Mouse (Mus musculus) mammary gland, adult 2 months (tissue): Measurements from ENCODE around the gene Sema4g. TPM values are rescaled to one million over a fixed set of nuclear protein-coding genes. Genes with fewer than 3 reads are reported as not detected.

ENCODE experiments used
- polyA plus RNA-seq: library from polyadenylated mRNA; depleted of rRNA; stranded (reverse); fragments of >200 nt; gene quantifications from 2 replicates; pipeline ENCODE4 v1.2.3, GENCODE M21; 2012; ENCODE audit warnings: low replicate concordance; rRNA removed

Sema4g gene
- 6.9 and 7.6 TPM in 2 replicates for polyA plus RNA-seq

DNA sequence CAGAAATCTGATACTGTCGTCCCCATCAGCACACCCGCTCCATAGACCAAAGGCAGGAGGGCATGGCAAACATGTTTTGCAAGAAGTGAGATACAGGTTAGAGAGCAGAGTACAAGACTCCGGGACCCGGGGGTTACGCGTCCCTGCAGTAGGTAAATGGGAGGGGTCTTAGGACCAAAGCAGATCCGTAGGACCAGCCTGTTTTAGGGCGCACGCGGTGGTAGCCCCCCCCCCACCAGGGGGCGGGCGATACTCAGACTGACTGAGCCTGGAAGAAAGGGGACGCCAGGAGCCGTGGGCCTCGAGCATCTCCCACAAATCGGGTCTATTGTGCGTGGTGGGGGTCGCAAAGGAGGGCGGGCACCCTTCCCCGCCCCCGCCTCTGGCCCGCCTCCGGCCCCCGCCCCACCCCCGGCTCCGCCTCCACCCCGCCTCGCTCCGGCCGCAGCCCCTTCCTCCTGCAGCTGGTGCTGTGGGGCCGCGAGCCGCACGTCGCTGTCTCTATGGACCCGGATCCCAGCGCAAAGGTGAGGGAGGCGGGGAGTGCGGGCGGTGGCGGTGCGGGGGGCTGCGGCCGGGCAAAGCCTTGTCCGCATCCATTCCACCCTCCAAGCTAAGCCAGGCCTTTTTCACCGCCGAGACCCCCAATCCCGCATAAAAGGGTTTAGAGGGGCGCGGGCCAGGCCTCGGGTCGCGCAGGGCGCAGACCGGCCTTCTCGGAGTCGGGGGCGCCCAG, at the start of gene Sema4g:
Gene Sema4g, plus strand, starts transcription at position 271 of the 736 bp plus-strand sequence.

DNA sequence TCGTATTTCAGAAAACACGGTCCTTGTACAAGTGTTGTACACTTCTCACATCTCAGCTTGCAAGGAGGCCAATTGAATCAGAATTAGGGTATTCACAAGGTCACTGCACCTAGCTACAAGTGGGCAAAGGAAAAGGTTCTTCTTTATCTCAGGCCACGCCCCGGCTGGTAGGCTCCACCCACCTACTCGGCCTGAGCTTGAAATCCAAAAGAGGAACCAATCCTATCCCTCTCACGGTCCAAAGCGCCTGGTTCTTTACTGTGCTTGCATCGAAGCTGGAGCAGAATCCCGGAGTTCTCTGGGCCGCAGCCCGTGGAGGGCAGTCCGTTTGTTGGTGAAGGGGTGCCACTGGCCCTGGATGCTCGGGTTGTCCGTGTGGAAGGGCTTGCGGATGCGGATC, 16.5 kb downstream of the Sema4g start, which contains the start of gene Twnk:
Gene Twnk, plus strand, starts transcription at position 220 of the 400 bp plus-strand sequence.

DNA sequence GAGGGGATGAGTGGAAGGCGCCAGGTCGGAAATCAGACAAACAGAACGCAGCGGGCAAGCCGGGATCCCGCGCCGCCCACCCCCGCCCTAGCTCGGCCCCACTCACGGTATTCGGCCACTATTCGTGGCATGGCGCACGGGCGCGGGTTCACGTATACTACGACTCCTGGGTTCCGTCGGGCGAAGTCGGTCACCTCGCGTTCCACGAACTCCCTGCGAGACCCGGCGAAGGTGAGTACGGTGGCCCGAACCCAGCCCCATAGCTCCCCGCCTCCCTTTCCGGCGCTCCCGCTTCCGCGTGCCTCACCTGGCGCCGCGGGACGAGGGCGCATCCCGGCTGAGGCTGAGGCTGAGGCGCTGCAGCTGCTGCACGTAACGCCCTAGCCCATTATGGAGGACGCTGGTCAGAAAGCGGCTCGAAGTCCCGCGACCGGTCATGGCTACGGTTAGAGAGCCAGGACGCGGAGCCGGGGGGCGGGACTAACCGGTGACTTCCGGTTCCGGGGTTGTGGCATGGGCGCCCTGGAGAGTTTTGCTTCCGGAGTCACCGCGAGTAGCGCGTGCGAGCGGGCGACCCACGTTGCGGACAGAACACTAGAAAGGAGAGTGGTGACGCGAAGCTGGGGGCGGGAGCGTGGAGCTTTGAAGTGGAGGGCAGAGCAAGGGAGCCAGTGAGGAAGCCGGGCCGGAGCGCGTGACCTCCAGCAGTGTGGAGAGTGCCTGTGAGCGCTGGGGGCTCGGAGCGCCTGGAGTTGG, 17.2 kb downstream of the Sema4g start, which contains the start of gene Mrpl43:
Gene Mrpl43, minus strand, starts transcription at position 486 of the 756 bp plus-strand sequence.

DNA sequence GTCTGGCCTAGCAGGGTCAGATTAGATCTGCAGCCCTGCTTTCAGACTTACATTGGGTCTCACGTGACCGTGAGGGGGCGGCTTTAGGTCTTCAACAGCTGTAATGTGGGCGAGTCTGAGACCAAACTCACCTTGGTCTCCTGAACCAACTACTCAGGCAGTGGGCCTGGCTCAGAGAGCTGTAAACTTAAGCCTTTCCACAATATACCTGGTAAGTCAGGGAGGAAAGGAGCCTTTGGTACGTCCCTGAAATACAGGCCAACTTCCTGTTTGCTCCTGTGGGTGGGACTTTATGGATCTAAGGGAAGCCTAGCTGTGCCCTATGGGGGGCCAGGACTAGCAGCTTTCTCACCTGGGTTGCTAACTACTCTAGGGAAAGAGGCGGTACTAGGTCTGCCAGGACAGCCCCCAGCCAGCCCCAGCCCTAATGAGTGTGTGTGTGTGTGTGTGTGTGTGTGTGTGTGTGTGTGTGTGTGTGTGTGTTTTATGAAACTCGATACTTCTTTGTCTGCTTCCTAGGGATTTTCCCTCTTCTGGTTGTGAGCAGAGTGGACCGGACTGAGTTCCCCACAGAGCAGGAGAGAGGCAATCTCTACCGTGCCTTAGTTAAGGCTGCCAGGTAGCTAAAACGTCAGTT, 25.6 kb downstream of the Sema4g start, which contains the start of gene Lzts2:
Gene Lzts2, plus strand, starts transcription at position 80 of the 637 bp plus-strand sequence.

DNA sequence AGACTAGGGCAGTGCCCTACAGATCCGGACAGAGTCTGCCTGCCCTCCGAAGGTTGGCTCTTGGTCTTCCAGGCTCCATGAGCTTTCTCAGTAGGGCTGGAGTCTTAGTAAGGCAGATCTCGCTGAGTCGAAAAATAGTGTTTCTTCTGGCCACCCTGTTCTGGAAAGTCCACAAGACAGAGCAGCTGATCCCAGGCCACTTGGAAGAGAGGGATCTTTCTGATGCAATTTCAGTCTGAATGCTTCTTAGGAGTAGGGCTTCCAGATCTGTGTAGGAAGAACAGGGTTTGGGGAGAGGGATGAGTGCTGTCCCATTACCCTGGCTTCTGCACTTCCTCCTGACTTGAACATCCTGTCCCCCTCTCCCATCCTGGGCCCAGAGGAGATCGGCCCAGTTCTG, 56.8 kb downstream of the Sema4g start, which contains the start of gene Pdzd7:
Gene Pdzd7, minus strand, starts transcription at position 67 of the 400 bp plus-strand sequence.

DNA sequence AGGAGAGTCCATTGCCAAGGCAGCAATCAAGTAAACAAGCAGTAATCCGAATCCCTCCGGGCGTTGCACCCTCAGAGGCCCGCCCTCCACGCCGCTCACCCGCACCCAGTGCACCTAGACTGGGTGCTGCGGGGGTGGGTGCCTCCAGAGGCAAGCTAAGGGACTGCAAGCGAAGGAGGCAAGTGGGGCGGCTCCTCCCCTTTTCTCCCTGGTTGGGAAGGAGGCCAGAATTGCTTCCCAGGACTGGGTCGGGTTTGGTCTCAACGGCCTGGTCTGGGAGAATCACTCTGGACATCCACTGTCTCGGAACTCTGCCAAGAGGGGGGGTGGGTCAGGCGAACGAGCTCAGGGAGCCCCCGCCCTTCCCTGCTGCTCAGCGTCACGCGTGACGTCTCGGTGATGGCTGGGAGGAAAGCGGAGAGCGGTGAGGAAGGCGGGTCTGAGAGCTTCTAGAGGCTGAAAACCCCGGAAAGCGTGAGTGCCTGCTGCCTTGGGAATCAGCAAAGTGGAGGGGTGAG, 58.6 kb downstream of the Sema4g start, which contains the start of gene Sfxn3:
Gene Sfxn3, plus strand, starts transcription at position 87 of the 518 bp plus-strand sequence.

Other genes starting within 250 kb of the Sema4g start
- not detected in 2 replicates for gene Pax2, start 233.1 kb upstream of the Sema4g start, polyA plus RNA-seq
- gene Slf2, start 58.0 kb upstream of the Sema4g start, polyA plus RNA-seq, result 27.0 and 109 TPM in 2 replicates
- 7.1 and 15.0 TPM in 2 replicates for gene Twnk, start 16.6 kb downstream of the Sema4g start, polyA plus RNA-seq
- 67.3 and 149 TPM in 2 replicates for gene Mrpl43, start 17.3 kb downstream of the Sema4g start, polyA plus RNA-seq
- 111 and 227 TPM in 2 replicates for gene Lzts2, start 25.3 kb downstream of the Sema4g start, polyA plus RNA-seq
- gene Pdzd7, start 56.6 kb downstream of the Sema4g start, polyA plus RNA-seq, result 0.55 and 4.3 TPM in 2 replicates
- gene Sfxn3, start 58.4 kb downstream of the Sema4g start, polyA plus RNA-seq, result 41.9 and 58.2 TPM in 2 replicates
- gene Kazald1, start 86.1 kb downstream of the Sema4g start, polyA plus RNA-seq, result 3.9 and 5.0 TPM in 2 replicates
- gene Tlx1, start 161.6 kb downstream of the Sema4g start, polyA plus RNA-seq, result 0.06 and 0.13 TPM in 2 replicates
- gene Lbx1, start 246.7 kb downstream of the Sema4g start, polyA plus RNA-seq, result 0.11 and 2.2 TPM in 2 replicates